Mouse (Mus musculus) limb, embryonic 14.5 days (tissue): ENCODE data around the gene Sfi1. TPM values are rescaled to one million over a fixed set of nuclear protein-coding genes. Genes with fewer than 3 reads are reported as not detected.
"Not testable (repeated sequence)": the region's sequence is repeated elsewhere in the genome, so short reads cannot be mapped to it uniquely, and the experiment has no call there.

Source experiments
- ATAC-seq: fragments of 200-750 bp; cut with Nextera tagmentation; 2 replicates; pipeline ENCODE4 v1.8.0; 2017; ENCODE audit warnings: low read depth, moderate number of reproducible peaks, moderate TSS enrichment; ENCODE audit not compliant: low FRiP score
- DNase-seq: peaks from one replicate; pipeline ENCODE4 v3.0.0-alpha.2; 2015; ENCODE audit warnings: low spot score
- H3K27ac ChIP-seq: fragments of 300-500 bp; sonication (generic); replicated peaks from 2 replicates; pipeline ENCODE4 v1.5.1; 2014; ENCODE audit warnings: low read depth, mild to moderate bottlenecking, low read length, moderate library complexity, mixed read lengths
- H3K27me3 ChIP-seq: fragments of 300-500 bp; sonication (generic); 2 replicates; pipeline ENCODE4 v1.6.1; 2014; ENCODE audit warnings: low read length, mixed read lengths; ENCODE audit not compliant: control insufficient read depth, insufficient read depth
- H3K36me3 ChIP-seq: fragments of 300-500 bp; sonication (generic); 2 replicates; pipeline ENCODE4 v1.6.1; 2014; ENCODE audit warnings: mild to moderate bottlenecking, low read length, moderate library complexity, mixed read lengths; ENCODE audit not compliant: control insufficient read depth, insufficient read depth
- H3K4me1 ChIP-seq: fragments of 300-500 bp; sonication (generic); 2 replicates; pipeline ENCODE4 v1.6.1; 2014; ENCODE audit warnings: antibody characterized with exemption, low read length, mixed read lengths; ENCODE audit not compliant: control insufficient read depth, insufficient read depth
- H3K4me2 ChIP-seq: fragments of 300-500 bp; sonication (generic); replicated peaks from 2 replicates; pipeline ENCODE4 v1.6.1; 2014; ENCODE audit warnings: low read depth, mild to moderate bottlenecking, low read length, moderate library complexity; ENCODE audit not compliant: severe bottlenecking
- H3K4me3 ChIP-seq: fragments of 300-500 bp; sonication (generic); replicated peaks from 2 replicates; pipeline ENCODE4 v1.5.1; 2014; ENCODE audit warnings: low read length
- H3K9ac ChIP-seq: fragments of 300-500 bp; sonication (generic); 2 replicates; pipeline ENCODE4 v1.6.1; 2014; ENCODE audit warnings: mild to moderate bottlenecking, low read depth, low read length, moderate library complexity; ENCODE audit not compliant: severe bottlenecking
- H3K9me3 ChIP-seq: fragments of 300-500 bp; sonication (generic); 2 replicates; pipeline ENCODE4 v1.6.1; 2016; ENCODE audit warnings: low read length; ENCODE audit not compliant: control insufficient read depth
- POLR2A ChIP-seq: fragments of 200-500 bp; IDR thresholded peaks from 2 replicates; pipeline ENCODE4 v1.8.0; 2012; ENCODE audit warnings: inconsistent platforms, mild to moderate bottlenecking, moderate library complexity, borderline replicate concordance; ENCODE audit not compliant: insufficient read depth, insufficient read length; ENCODE audit errors: extremely low read depth
- WGBS: fragments of 180-500 bp; shearing (Covaris S2); extraction: QIAGEN DNeasy Blood & Tissue Kit; methylation state at CpG from one replicate; pipeline ENCODE4 v1.1.7; 2014; 5-methylcytosine and 5-hydroxymethylcytosine counted together
- polyA plus RNA-seq, 2 experiments: library from polyadenylated mRNA; depleted of rRNA in 1 of 2; stranded (reverse) in 1 of 2; unstranded in 1 of 2; fragments of >200 nt; fragmentation: Nextera tagmentation in 1 of 2; extraction: Ambion mirVana in 1 of 2; gene quantifications; 2 replicates each; pipeline versions ENCODE4 v1.2.1 to v1.2.3; 2012 to 2014

Sfi1 gene
- polyA plus RNA-seq, 2 experiments: 10.1 to 34.6 TPM

- WGBS: under 1% methylated on average over 31 of the region's 57 CpGs
- no peaks in the 10 kb centered on the region for H3K27me3 ChIP-seq
- TF ChIP-seq POLR2A: no peak
- H3K27ac ChIP-seq: peak within 1 kb of the TSS; percentile 11
- peak; percentile 85 for ATAC-seq
- H3K9ac ChIP-seq: peak within 1 kb of the TSS; percentile 49
- H3K9me3 ChIP-seq: no peaks in the 10 kb centered on the region
- H3K4me1 ChIP-seq: no peaks in the 10 kb centered on the region
- peaks cover 27% of the 10 kb centered on the region for H3K36me3 ChIP-seq
- DNase-seq: peak; percentile 83
- peak within 1 kb of the TSS; percentile 38 for H3K4me3 ChIP-seq
- peak within 1 kb of the TSS; percentile 27 for H3K4me2 ChIP-seq
Measured at GRCm38 (mm10) chr11:3202231-3202701, 9.0 kb upstream of the Sfi1 start, which contains the start of gene Eif4enif1. TSS of gene Eif4enif1 (plus strand) at chr11:3202392.

GRCm38 (mm10) chr11:3201326-3202230 lies 8.3 kb upstream of the Sfi1 start:
- WGBS: 6% methylated on average over 16 of the region's 16 CpGs
- no peaks in the 10 kb centered on the region for H3K9me3 ChIP-seq
- H3K9ac ChIP-seq: peak overlapping the region; percentile 49

DNA sequence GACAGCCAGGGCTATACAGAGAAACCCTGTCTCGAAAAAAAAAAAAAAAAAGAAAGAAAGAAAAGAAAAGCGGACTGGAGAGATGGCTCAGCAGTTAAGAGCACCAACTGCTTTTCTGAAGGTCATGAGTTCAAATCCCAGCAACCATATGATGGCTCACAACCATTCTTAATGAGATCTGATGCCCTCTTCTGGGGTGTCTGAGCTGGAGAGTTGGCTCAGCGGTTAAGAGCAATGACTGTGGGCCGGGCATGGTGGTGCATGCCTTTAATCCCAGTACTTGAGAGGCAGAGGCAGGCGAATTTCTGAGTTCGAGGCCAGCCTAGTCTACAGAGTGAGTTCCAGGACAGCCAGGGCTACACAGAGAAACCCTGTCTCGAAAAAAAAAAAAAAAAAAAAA lies 7.4 kb upstream of the Sfi1 start:
- not testable (repeated sequence) for H3K9me3 ChIP-seq, H3K9ac ChIP-seq, ATAC-seq, H3K27me3 ChIP-seq, H3K4me3 ChIP-seq, H3K27ac ChIP-seq, H3K4me2 ChIP-seq, DNase-seq, H3K4me1 ChIP-seq
- 91% methylated on average over 6 of the region's 7 CpGs for WGBS
- peaks cover 10% of the 10 kb centered on the region; the same call in 1 of the 2 replicates for H3K36me3 ChIP-seq

More at GRCm38 (mm10) chr11:3201326-3202230, 8.3 kb upstream of the Sfi1 start:
- TF ChIP-seq POLR2A: no peak
- peak overlapping the region; percentile 38 for H3K4me3 ChIP-seq
- no peaks in the 10 kb centered on the region for H3K4me1 ChIP-seq
- no peaks in the 10 kb centered on the region for H3K27me3 ChIP-seq
- H3K36me3 ChIP-seq: peaks cover 20% of the 10 kb centered on the region
- H3K4me2 ChIP-seq: peak overlapping the region; percentile 10
- ATAC-seq (no peak), DNase-seq (peak; percentile 12)
- H3K27ac ChIP-seq: no peak overlapping the region

DNA sequence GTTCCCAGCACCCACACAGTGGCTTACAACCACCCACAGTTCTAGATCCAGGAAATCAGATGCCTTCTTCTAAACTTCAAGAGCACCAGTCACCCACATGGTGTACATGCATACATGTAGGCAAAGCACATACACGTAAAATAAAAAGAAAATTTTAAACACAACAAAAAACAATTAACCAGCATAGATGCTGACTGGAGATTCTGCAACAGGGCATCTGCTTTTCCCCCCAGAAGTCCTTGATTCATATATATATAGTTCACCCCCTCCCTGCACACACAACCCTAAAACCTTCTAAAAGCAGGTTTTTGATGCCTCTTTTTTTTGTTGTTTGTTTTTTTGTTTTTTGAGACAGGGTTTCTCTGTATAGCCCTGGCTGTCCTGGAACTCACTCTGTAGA lies 10.6 kb downstream of the Sfi1 start:
- not testable (repeated sequence) for H3K9me3 ChIP-seq, H3K27ac ChIP-seq, DNase-seq, H3K9ac ChIP-seq, H3K4me1 ChIP-seq, H3K27me3 ChIP-seq, H3K4me3 ChIP-seq, ATAC-seq, H3K36me3 ChIP-seq, H3K4me2 ChIP-seq
- WGBS: 86% methylated on average over 1 of the region's 1 CpGs

DNA sequence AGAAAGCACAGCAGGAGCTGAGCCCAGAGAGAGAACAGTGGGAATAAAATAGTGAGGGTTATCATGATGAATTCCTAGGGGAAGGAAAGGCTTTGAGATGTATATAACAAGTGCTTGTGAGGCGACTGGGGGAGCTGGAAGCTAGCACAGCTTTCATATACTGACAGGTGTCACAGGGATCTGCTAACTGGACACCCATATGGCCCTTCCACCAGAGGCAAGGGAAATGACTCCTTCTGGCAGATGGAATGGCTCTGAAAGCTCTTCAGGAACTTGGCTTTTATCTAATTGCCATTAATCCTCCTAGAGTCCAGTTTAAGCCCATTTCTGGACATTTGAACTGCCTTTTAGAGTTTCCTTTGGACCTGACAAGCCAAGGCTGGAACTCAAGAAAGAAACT lies 11.3 kb downstream of the Sfi1 start:
- not testable (repeated sequence) for H3K4me1 ChIP-seq, H3K36me3 ChIP-seq, DNase-seq, H3K27ac ChIP-seq, H3K9me3 ChIP-seq, ATAC-seq, H3K4me2 ChIP-seq, H3K27me3 ChIP-seq, H3K4me3 ChIP-seq, H3K9ac ChIP-seq
- 50% methylated on average over 1 of the region's 1 CpGs for WGBS

- ATAC-seq, H3K9ac ChIP-seq, H3K9me3 ChIP-seq, DNase-seq, H3K36me3 ChIP-seq, H3K4me1 ChIP-seq, H3K4me2 ChIP-seq, H3K27ac ChIP-seq, H3K4me3 ChIP-seq, H3K27me3 ChIP-seq: not testable (repeated sequence)
- WGBS: 59% methylated on average over 4 of the region's 4 CpGs
Measured at GRCm38 (mm10) chr11:3181250-3181649, 12.0 kb downstream of the Sfi1 start.

GRCm38 (mm10) chr11:3180510-3181160 lies 12.6 kb downstream of the Sfi1 start:
- H3K9me3 ChIP-seq, DNase-seq, H3K27ac ChIP-seq, H3K4me1 ChIP-seq, H3K36me3 ChIP-seq, H3K27me3 ChIP-seq, H3K4me3 ChIP-seq, ATAC-seq, H3K9ac ChIP-seq, H3K4me2 ChIP-seq: not testable (repeated sequence)
- 72% methylated on average over 6 of the region's 6 CpGs for WGBS

DNA sequence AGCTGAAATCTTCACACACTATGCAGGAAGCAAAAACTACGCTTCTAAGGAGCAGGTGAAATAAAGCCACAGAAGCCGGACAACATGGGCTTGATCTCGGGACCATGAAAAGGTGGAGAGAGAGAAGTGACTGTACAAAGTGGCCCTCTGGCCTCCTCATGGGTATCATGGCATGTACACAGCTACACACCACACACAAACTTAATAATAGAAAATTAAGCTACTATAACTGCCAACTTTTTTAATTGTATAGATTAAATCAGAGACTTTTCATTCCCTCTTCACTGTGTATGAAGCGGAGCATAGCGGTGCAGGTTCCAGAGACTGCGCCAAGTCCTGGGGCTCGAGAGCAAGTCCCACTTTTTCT lies 13.6 kb downstream of the Sfi1 start:
- not testable (repeated sequence) for H3K9me3 ChIP-seq, ATAC-seq, H3K4me3 ChIP-seq, H3K4me2 ChIP-seq, H3K9ac ChIP-seq, DNase-seq, H3K27me3 ChIP-seq, H3K4me1 ChIP-seq, H3K27ac ChIP-seq, H3K36me3 ChIP-seq
- 86% methylated on average over 7 of the region's 7 CpGs for WGBS
